Mouse (Mus musculus) hindbrain, embryonic 14.5 days (tissue): ENCODE measurements around the gene Shroom4. TPM values are rescaled to one million over a fixed set of nuclear protein-coding genes. Genes with fewer than 3 reads are reported as not detected.

ENCODE experiments used
- ATAC-seq: fragments of 200-750 bp; cut with Nextera tagmentation; 2 replicates; pipeline ENCODE4 v1.8.0; 2017; ENCODE audit warnings: moderate number of reproducible peaks, mild to moderate bottlenecking, moderate TSS enrichment, moderate library complexity; ENCODE audit not compliant: low FRiP score
- DNase-seq: peaks from one replicate; pipeline ENCODE4 v3.0.0-alpha.2; 2015; ENCODE audit warnings: low spot score
- H3K27ac ChIP-seq: fragments of 300-500 bp; sonication (generic); 2 replicates; pipeline ENCODE4 v1.5.1; 2014; ENCODE audit warnings: mild to moderate bottlenecking, moderate library complexity
- H3K27me3 ChIP-seq: fragments of 300-500 bp; sonication (generic); 2 replicates; pipeline ENCODE4 v1.6.1; 2014; ENCODE audit warnings: mild to moderate bottlenecking, low read length, mixed read lengths; ENCODE audit not compliant: control insufficient read depth, insufficient read depth
- H3K36me3 ChIP-seq: fragments of 300-500 bp; sonication (generic); replicated peaks from 2 replicates; pipeline ENCODE4 v1.6.1; 2014; ENCODE audit not compliant: control insufficient read depth, insufficient read depth
- H3K4me1 ChIP-seq: fragments of 300-500 bp; sonication (generic); replicated peaks from 2 replicates; pipeline ENCODE4 v1.6.1; 2014; ENCODE audit warnings: antibody characterized with exemption, low read length, mixed read lengths; ENCODE audit not compliant: control insufficient read depth, insufficient read depth
- H3K4me2 ChIP-seq: fragments of 300-500 bp; sonication (generic); replicated peaks from 2 replicates; pipeline ENCODE4 v1.6.1; 2014; ENCODE audit warnings: mild to moderate bottlenecking, moderate library complexity
- H3K4me3 ChIP-seq: fragments of 300-500 bp; sonication (generic); replicated peaks from 2 replicates; pipeline ENCODE4 v1.5.1; 2014; ENCODE audit warnings: mild to moderate bottlenecking, low read length
- H3K9ac ChIP-seq: fragments of 300-500 bp; sonication (generic); 2 replicates; pipeline ENCODE4 v1.6.1; 2014
- H3K9me3 ChIP-seq: fragments of 300-500 bp; sonication (generic); 2 replicates; pipeline ENCODE4 v1.6.1; 2016; ENCODE audit warnings: low read length; ENCODE audit not compliant: control insufficient read depth
- WGBS: fragments of 180-500 bp; shearing (Covaris S2); extraction: QIAGEN DNeasy Blood & Tissue Kit; methylation state at CpG from one replicate; pipeline ENCODE4 v1.1.7; 2014; 5-methylcytosine and 5-hydroxymethylcytosine counted together
- polyA plus RNA-seq: library from polyadenylated mRNA; unstranded; fragments of >200 nt; fragmentation: Nextera tagmentation; extraction: Ambion mirVana; gene quantifications from 2 replicates; pipeline ENCODE4 v1.2.1, GENCODE M21; 2014

Gene Shroom4
- polyA plus RNA-seq, 1 experiment from 2014 or later: 2.5 TPM

DNA sequence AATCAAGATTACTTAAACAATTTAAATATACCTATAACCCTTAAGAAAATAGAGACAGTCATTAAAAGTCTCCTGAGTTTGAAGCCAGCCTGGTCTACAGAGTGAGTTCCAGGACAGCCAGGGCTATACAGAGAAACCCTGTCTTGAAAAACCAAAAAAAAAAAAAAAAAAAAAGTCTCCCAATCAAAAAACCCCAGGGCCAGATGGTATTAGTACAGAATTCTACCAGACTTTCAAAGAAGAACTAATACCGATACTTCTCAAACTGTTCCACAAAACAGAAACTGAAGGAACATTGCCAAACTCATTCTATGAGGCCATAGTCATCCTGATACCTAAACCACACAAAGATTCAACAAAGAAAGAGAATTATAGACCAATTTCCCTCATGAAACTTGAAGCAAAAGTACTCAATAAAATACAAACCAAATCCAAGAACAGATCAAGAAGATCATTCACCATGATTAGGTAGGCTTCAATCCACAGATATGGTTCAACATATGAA lies 259.2 kb downstream of the Shroom4 start:
- Histone ChIP-seq H3K4me3 (no peak overlapping the region), H3K4me1 (no peaks in the 10 kb centered on the region), H3K9me3 (no peaks in the 10 kb centered on the region), H3K9ac (no peak overlapping the region), H3K36me3 (no peaks in the 10 kb centered on the region), H3K4me2 (no peak overlapping the region), H3K27ac (no peak overlapping the region), H3K27me3 (no peaks in the 10 kb centered on the region)
- ATAC-seq: no peak
- WGBS: 96% methylated on average over 1 of the region's 1 CpGs
- DNase-seq: no peak

Other genes with a start within 250 kb of the Shroom4 start
- 56.7 and 63.9 TPM in 2 replicates for gene Nudt10, start 226.8 kb upstream of the Shroom4 start, polyA plus RNA-seq
- gene Bmp15, start 79.1 kb upstream of the Shroom4 start, polyA plus RNA-seq: 0.09 and 0.29 TPM in 2 replicates